Mouse (Mus musculus) embryo, embryonic 10 days (tissue): ENCODE results near the gene Zfp687.

Source experiments
- DNase-seq: peaks from one replicate; pipeline ENCODE4 v3.0.0-alpha.2; 2015; ENCODE audit warnings: low spot score

Gene Zfp687

GRCm38 (mm10) chr3:95016532-95017056, 1.3 kb upstream of the Zfp687 start:
- no peak for DNase-seq

- DNase-seq: peak; percentile 92
Observed at GRCm38 (mm10) chr3:95015891-95016531, 763 bp upstream of the Zfp687 start.

GRCm38 (mm10) chr3:95014428-95015151, 658 bp downstream of the Zfp687 start:
- peak; percentile 69 for DNase-seq

GRCm38 (mm10) chr3:95013699-95014427, 1.4 kb downstream of the Zfp687 start:
- DNase-seq: no peak

- no peak for DNase-seq
Observed at GRCm38 (mm10) chr3:95012982-95013381, 2.3 kb downstream of the Zfp687 start.

GRCm38 (mm10) chr3:95010396-95010795, 4.9 kb downstream of the Zfp687 start:
- DNase-seq: no peak

DNA sequence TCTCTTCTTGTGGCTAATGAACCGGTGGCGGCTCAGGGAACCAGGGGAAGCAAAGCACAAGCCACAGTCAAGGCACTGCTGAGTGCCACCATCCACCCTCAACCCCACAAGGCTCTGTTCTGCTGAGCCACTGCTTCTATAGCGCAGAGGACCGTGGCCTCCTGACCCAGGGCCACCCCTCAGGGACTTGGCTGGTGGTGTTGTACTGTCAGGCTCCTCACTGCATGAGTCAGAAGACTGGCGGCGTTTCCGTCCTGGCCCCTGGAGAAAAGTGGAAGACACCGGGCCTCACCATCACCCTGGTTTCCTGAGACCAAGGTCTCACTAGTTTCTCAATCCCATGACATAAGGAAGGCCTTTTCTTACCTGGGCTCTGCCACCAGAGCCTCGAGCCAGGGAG, 7.5 kb downstream of the Zfp687 start:
- no peak for DNase-seq

GRCm38 (mm10) chr3:95005651-95006050, 9.6 kb downstream of the Zfp687 start:
- no peak for DNase-seq

DNA sequence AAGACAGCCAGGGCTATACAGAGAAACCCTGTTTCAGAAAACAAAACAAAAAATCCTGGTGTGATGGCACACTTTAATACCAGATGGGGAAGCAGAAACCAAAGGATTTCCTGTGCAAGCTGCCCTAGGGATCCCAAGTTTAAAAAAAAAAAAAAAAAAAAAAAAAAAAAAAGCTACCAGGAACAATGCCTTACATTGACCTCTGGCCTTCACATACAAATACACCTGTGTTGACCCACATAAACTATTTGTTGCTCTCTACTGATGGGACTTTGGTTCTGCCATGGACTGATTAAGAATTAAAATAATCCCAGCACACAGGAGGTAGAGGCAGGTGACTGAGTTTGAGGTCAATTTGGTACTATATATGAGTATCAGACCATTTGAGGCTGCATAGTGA, 12.0 kb downstream of the Zfp687 start:
- DNase-seq: no peak

DNA sequence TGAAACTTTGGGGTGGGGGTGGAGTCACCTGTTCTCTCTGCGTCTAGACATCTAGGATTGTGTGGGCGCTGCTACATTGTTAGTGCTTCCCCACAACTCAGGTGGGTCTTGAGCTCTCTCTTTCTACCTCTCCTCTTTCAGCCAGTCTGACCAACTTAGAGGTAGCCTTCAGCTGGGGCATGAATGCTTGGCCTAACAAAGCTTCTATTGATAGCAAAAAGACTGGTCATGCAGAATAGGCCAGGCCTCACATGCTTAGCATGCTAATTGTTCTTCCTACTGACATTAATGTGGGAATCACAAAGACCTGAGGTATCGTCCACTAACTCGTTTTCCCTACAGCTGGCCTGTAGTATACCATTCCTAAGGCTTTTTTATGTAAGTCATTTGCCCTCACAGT, 12.7 kb downstream of the Zfp687 start:
- DNase-seq: no peak

GRCm38 (mm10) chr3:94996946-94997345, 18.3 kb downstream of the Zfp687 start:
- peak; percentile 60 for DNase-seq

DNA sequence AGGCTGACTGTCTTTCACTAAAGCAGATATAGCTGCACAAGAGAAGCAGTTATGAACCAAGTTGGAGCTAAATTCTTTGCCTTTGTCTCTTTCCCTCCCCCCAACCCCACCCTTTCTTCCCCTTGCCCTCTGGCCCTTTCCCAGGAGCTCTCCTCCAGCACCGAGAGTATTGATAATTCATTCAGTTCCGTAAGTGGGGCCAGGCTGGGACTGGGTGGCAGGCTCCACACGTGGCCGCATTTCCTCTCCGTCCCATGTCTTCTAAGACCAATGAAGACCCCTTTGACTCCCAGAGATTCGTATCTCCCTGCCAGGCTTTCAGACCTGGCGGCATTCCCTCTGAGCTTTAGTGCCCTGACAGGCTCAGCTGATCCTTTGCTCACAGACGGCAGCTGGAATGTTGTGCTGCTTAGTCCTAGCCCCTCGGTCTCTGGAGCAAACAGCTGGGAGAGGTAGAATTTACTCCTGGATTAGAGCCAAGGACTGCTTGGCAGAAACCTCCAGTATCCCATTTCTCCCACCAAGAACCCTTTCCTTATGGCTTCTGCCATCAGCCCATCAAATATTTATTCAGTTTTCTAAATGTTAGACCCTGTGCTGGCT, 26.0 kb downstream of the Zfp687 start:
- DNase-seq: no peak

GRCm38 (mm10) chr3:94987578-94987977, 27.7 kb downstream of the Zfp687 start:
- DNase-seq: no peak

GRCm38 (mm10) chr3:94985513-94985912, 29.7 kb downstream of the Zfp687 start:
- no peak for DNase-seq

- no peak for DNase-seq
Observed at GRCm38 (mm10) chr3:94984312-94984711, 30.9 kb downstream of the Zfp687 start.

- DNase-seq: peak; percentile 91
Observed at GRCm38 (mm10) chr3:94974528-94975422, 40.5 kb downstream of the Zfp687 start, which contains the start of gene Pi4kb. Gene Pi4kb (plus strand): TSS chr3:94974731.

DNA sequence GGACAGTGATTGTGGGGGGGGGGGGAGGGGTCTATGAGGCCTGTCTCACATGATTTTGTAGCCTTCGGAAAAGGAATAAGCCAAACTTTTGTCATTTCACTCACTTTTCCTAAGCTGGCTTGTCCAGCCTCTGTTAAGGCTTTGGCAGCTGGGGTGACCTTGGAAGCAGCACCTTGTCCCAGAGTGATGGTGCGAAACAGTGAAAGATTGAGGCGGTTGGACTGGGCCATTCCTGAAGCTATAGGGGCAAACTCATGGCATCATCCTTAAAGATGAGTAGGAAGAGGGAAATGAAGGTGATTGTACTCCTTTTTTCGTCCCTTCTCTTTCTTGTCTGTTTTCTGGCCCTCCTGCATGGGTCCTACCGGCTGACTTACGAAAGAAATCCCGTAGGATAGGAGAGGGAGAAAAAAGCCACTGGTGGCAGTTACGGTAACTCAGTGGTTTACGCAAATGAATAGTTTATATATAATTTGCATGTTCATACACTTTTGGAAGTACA, 41.2 kb downstream of the Zfp687 start:
- no peak for DNase-seq

- DNase-seq: no peak
Observed at GRCm38 (mm10) chr3:94973620-94974019, 41.6 kb downstream of the Zfp687 start.

GRCm38 (mm10) chr3:94972552-94972951, 42.7 kb downstream of the Zfp687 start:
- no peak for DNase-seq

DNA sequence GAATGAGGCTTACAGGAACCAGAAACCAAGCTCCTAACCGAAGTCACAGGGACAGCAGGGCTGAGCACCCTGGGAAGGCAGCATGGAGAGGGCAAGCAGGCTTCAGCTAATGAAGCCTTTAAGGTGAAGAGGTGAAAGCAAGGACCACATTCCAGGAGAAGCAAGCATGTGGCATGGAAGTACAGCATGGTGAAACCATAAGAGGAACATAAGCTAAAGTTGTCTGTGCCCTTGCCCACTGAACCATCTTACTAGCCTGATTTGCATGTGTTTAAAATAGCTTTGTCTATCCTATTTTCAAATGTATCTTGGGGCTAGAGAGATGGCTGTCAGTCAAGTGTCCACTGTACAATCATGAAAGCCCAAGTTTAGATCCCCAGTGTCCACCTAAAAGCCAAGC, 49.4 kb downstream of the Zfp687 start:
- DNase-seq: no peak

DNA sequence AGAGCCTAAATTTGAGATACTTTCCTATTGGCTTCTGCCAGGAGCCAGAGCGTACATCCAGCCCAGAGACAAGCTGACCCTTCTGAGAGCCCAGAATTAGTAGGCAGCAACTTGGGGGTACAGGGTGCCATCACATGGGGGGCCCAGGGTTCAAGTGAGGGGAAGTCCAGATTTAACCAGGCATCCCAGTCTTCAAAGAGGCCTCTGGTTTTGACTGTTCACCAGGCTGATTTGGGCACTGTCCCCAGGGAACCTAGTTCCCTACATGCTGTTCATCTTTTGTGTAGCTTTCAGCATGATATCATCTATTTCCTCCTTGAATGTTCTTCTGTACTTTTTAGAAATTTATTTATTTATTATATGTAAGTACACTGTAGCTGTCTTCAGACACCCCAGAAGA, 50.3 kb downstream of the Zfp687 start:
- DNase-seq: no peak
